Mouse (Mus musculus) kidney, embryonic 16.5 days (tissue): ENCODE results near the gene Gabpb2. TPM values are rescaled to one million over a fixed set of nuclear protein-coding genes. Genes with fewer than 3 reads are reported as not detected.

Experiments
- ATAC-seq: fragments of 200-750 bp; cut with Nextera tagmentation; 2 replicates; pipeline ENCODE4 v1.8.0; 2017; ENCODE audit warnings: moderate TSS enrichment; ENCODE audit not compliant: low FRiP score, low TSS enrichment
- H3K27ac ChIP-seq: fragments of 300-500 bp; sonication (generic); 2 replicates; pipeline ENCODE4 v1.5.1; 2014; ENCODE audit warnings: low read length
- H3K27me3 ChIP-seq: fragments of 300-500 bp; sonication (generic); 2 replicates; pipeline ENCODE4 v1.6.1; 2014; ENCODE audit warnings: low read length, control low read depth, mixed read lengths; ENCODE audit not compliant: insufficient read depth
- H3K36me3 ChIP-seq: fragments of 300-500 bp; sonication (generic); 2 replicates; pipeline ENCODE4 v1.6.1; 2014; ENCODE audit warnings: low read length, control low read depth, mixed read lengths; ENCODE audit not compliant: insufficient read depth
- H3K4me1 ChIP-seq: fragments of 300-500 bp; sonication (generic); 2 replicates; pipeline ENCODE4 v1.6.1; 2014; ENCODE audit warnings: low read length, control low read depth, mixed read lengths; ENCODE audit not compliant: insufficient read depth
- H3K4me2 ChIP-seq: fragments of 300-500 bp; sonication (generic); replicated peaks from 2 replicates; pipeline ENCODE4 v1.6.1; 2014; ENCODE audit warnings: low read depth, low read length
- H3K4me3 ChIP-seq: fragments of 300-500 bp; sonication (generic); 2 replicates; pipeline ENCODE4 v1.5.1; 2014; ENCODE audit warnings: mild to moderate bottlenecking, low read length
- H3K9ac ChIP-seq: fragments of 300-500 bp; sonication (generic); replicated peaks from 2 replicates; pipeline ENCODE4 v1.6.1; 2014; ENCODE audit warnings: low read length
- H3K9me3 ChIP-seq: fragments of 300-500 bp; sonication (generic); 2 replicates; pipeline ENCODE4 v1.6.1; 2016; ENCODE audit warnings: low read length, control low read depth
- whole genome bisulfite sequencing: fragments of 180-500 bp; shearing (Covaris S2); extraction: QIAGEN DNeasy Blood & Tissue Kit; methylation state at CpG from one replicate; pipeline ENCODE4 v1.1.7; 2014; 5-methylcytosine and 5-hydroxymethylcytosine counted together
- polyA plus RNA-seq: library from polyadenylated mRNA; unstranded; fragments of >200 nt; fragmentation: Nextera tagmentation; extraction: Ambion mirVana; gene quantifications from 2 replicates; pipeline ENCODE4 v1.2.1, GENCODE M21; 2015

Gabpb2 gene
- polyA plus RNA-seq, 1 experiment from 2014 or later, result 8.8 TPM

DNA sequence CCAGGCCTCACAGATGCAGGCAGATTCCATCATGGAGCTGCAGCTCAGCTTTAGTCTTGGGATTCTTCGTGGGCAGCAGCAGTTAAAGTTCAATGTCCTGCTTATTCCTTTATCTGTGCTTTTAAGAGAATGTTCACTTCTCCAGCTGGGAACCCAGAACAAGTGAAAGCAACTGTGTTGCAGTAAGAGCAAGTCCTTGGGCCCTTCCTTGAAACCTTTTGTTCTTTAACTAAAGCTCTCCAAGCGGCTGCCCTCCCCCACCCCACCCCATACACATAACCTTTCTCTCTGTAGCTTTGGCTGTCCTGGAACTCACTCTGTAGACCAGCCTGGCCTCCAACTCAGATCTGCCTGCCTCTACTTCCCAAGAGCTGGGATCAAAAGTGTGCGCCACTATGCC lies 41.2 kb downstream of the Gabpb2 start:
- WGBS, result 75% methylated on average over 3 of the region's 3 CpGs
- no peak overlapping the region for H3K4me3 ChIP-seq
- H3K27me3 ChIP-seq, result peaks cover 20% of the 10 kb centered on the region
- no peak overlapping the region for H3K4me2 ChIP-seq
- H3K9me3 ChIP-seq, result no peaks in the 10 kb centered on the region
- H3K4me1 ChIP-seq, result peaks cover 13% of the 10 kb centered on the region; the same call in 1 of the 2 replicates
- no peak for ATAC-seq
- H3K9ac ChIP-seq, result no peak overlapping the region
- 0 out of 2 replicates have a peak, but pooled peaks cover 6% of the 10 kb centered on the region for H3K36me3 ChIP-seq
- no peak overlapping the region for H3K27ac ChIP-seq

DNA sequence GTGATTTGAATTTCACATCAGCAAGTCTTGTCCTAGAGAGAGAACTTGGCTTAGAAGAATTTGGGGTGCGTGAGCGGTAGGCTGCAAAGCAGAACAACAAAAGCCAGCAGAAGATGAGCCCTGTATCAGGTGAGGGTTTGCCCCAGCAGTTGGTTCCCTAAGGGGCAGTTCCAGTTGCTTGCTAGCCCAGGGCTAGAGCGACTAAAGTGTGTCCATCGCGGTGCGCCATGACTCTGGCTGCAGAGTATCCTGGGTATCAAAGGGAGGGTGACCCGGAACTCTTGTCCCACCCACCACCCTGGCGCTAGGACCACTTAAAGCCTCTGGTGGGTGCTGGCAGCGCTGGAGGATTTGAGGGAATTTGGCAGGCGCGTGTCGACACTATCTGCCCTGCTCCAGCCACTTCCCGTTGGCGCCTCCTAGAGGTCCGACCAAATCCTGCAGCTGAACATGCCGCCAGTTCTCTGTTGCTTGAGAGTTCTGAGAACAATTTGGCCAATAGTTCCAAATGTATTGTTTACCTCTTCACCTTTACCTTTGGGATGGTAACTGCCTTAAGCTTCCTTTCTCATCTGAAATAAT lies 43.6 kb downstream of the Gabpb2 start:
- H3K27ac ChIP-seq, result no peak overlapping the region
- peak overlapping the region; percentile 76 for H3K4me2 ChIP-seq
- H3K4me1 ChIP-seq, result peaks cover 13% of the 10 kb centered on the region; the same call in 1 of the 2 replicates
- H3K9me3 ChIP-seq, result no peaks in the 10 kb centered on the region
- WGBS, result 3% methylated on average over 16 of the region's 16 CpGs
- ATAC-seq, result peak; percentile 73
- H3K9ac ChIP-seq, result peak overlapping the region; percentile 64
- peaks cover 27% of the 10 kb centered on the region for H3K36me3 ChIP-seq
- H3K4me3 ChIP-seq, result peak overlapping the region; percentile 50
- H3K27me3 ChIP-seq, result peaks cover 25% of the 10 kb centered on the region

DNA sequence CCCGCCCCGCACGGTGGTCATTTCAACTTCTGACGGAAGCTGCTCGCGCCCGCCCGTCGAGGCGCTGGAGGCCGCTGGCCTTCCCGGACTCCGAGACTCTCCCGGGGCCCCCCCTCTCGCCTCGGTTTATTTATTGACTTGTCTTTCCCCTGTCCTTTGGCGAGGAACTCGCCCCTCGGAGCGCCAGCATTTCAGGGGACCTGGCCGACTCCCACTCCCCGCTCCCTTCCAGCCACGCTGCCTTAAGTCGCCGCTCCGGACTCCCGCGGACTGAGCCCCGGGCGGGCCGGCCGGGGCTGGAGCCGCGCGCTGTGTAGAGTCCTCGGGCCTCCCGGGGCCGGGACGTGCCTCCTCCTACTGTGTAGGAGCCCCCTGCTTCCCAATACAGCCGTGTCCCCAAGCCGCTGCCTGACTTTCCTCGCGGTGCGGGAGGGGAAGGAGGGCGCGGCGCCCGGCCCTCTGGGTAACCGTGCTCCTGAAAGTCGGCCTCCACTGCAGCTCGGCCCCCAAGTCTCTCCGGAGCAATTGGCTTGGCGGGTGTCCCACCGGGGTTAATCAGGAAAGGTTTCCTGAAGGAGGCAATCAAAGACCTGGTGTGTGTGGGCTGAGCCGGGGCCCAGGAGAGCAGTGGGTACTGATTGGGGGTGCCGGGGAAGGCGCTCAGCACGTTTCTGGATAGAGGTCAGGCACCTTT lies 44.3 kb downstream of the Gabpb2 start:
- Histone ChIP-seq H3K27ac (no peak overlapping the region), H3K4me2 (peak overlapping the region; percentile 76), H3K4me3 (peak overlapping the region; percentile 50), H3K27me3 (peaks cover 25% of the 10 kb centered on the region), H3K36me3 (peaks cover 27% of the 10 kb centered on the region), H3K9me3 (no peaks in the 10 kb centered on the region), H3K9ac (peak overlapping the region; percentile 64), H3K4me1 (peaks cover 13% of the 10 kb centered on the region; the same call in 1 of the 2 replicates)
- ATAC-seq, result peak; percentile 59
- WGBS, result 3% methylated on average over 58 of the region's 58 CpGs

DNA sequence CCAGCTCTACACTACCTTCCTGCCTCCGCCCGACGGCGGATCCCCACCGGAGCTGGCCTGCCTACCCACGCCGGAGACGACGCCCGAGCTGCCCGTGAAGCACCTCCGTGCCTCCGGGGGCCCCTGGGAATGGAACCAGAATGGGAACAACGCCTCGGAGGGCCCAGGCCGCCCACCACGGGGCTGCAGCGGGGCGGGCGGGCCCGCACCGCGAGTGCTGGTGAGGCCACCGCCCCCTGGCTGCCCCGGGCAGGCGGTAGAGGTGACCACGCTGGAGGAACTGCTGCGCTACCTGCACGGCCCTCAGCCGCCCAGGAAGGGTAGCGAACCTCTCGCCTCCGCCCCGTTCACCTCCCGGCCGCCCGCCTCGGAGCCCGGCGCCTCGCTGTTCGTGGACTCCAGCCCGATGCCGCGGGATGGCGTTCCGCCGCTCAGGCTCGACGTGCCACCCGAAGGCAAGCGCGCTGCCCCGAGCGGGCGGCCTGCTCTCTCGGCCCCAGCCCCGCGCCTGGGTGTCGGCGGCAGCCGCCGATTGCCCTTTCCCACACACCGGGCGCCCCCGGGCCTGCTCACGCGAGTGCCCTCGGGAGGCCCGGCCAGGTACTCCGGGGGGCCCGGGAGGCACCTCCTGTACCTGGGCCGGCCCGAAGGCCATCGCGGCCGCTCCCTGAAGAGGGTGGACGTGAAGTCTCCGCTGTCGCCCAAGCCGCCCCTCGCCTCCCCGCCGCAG lies 45.0 kb downstream of the Gabpb2 start:
- Histone ChIP-seq H3K9ac (peak overlapping the region; percentile 64; the same call in 1 of the 2 replicates), H3K4me3 (peak overlapping the region; percentile 50), H3K9me3 (no peaks in the 10 kb centered on the region), H3K27me3 (peaks cover 25% of the 10 kb centered on the region), H3K4me1 (peaks cover 13% of the 10 kb centered on the region; the same call in 1 of the 2 replicates), H3K27ac (no peak overlapping the region), H3K4me2 (peak overlapping the region; percentile 76), H3K36me3 (peaks cover 27% of the 10 kb centered on the region)
- 24% methylated on average over 70 of the region's 84 CpGs for WGBS
- no peak for ATAC-seq

DNA sequence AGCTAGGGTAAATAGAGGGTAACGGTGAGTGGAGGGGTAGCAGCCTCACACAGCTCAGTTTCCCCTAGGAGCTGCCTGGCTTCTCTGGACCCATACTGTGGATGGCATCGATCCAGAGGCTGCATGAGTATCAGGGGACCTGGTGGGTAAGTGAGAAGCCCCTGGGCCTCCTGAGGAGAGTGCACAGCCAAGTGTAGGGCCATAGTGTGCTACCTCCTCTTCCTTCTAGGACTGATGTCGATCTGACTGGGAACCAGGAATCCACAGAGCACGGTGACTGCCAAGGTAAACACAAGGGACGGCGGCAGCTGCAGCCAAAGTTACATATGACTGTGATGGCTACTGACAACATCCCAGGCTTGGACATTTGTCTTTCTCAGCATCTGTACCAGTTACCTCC lies 46.6 kb downstream of the Gabpb2 start:
- Histone ChIP-seq H3K9me3 (no peaks in the 10 kb centered on the region), H3K36me3 (peaks cover 33% of the 10 kb centered on the region), H3K27me3 (peaks cover 25% of the 10 kb centered on the region), H3K27ac (no peak overlapping the region), H3K4me2 (no peak overlapping the region), H3K4me3 (no peak overlapping the region), H3K4me1 (peaks cover 13% of the 10 kb centered on the region; the same call in 1 of the 2 replicates), H3K9ac (no peak overlapping the region)
- WGBS, result 67% methylated on average over 6 of the region's 6 CpGs
- ATAC-seq, result no peak

DNA sequence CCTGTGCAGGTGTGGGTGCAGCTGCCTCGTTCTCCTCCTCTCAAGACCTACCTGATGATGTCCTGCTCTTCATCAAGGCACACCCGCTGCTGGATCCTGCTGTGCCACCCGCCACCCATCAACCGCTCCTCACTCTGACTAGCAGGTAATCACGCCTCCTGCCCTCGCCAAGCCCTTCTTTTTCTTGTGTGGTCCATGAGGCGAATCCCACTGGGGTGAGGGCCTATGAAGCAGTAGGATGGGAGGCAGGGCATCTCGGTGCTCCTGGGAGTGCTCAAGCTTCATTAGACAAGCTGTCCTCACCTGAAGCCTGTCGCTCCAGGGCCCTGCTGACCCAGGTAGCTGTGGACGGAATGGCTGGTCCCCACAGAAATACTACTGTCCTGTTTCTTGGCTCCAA lies 47.7 kb downstream of the Gabpb2 start:
- Histone ChIP-seq H3K9ac (no peak overlapping the region), H3K36me3 (peaks cover 33% of the 10 kb centered on the region), H3K4me1 (peaks cover 13% of the 10 kb centered on the region; the same call in 1 of the 2 replicates), H3K4me2 (no peak overlapping the region), H3K9me3 (no peaks in the 10 kb centered on the region), H3K27me3 (peaks cover 25% of the 10 kb centered on the region), H3K27ac (no peak overlapping the region), H3K4me3 (no peak overlapping the region)
- ATAC-seq, result no peak
- 93% methylated on average over 10 of the region's 10 CpGs for WGBS

DNA sequence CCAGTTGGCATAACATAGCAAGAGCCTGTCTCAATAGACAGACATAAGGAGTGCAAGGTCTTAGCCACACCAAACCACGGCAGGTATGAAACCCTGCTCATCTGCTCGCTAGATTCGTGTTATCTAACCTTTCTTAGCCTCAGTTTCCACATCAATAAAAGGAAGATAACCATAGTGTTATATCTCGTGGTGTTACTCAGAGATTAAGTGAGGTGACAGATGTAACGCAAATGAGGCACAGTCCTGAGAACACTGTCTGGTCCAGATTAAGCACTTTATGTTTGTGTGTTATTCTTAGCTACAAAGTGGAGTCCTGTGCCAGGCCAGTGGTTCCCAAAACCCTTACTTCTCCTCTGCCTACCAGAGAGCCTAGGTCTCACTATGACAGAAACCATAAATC lies 52.9 kb downstream of the Gabpb2 start:
- no peak for ATAC-seq
- peaks cover 12% of the 10 kb centered on the region; the same call in 1 of the 2 replicates for H3K36me3 ChIP-seq
- H3K27me3 ChIP-seq, result peaks cover under 1% of the 10 kb centered on the region; the same call in 1 of the 2 replicates
- no peak overlapping the region for H3K4me3 ChIP-seq
- H3K4me1 ChIP-seq, result peaks cover 18% of the 10 kb centered on the region
- no peak overlapping the region for H3K9ac ChIP-seq
- no peaks in the 10 kb centered on the region for H3K9me3 ChIP-seq
- H3K27ac ChIP-seq, result no peak overlapping the region
- no peak overlapping the region for H3K4me2 ChIP-seq
- WGBS, result 81% methylated on average over 5 of the region's 5 CpGs

DNA sequence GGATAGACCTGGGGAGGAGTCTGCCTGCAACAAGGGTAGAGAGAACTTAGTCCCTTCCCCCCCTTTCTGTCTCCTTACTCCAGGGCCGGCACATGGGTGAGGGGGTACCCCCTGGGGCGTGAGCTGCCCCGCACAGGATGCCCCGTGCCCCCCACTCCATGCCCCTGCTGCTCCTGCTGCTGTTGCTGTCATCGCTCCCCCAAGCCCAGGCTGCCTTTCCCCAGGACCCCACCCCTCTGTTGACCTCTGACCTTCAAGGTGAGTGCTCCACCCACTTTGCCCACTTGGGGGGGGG lies 53.5 kb downstream of the Gabpb2 start:
- no peaks in the 10 kb centered on the region for H3K27me3 ChIP-seq
- H3K9ac ChIP-seq, result no peak overlapping the region
- H3K36me3 ChIP-seq, result peaks cover 6% of the 10 kb centered on the region; the same call in 1 of the 2 replicates
- no peak overlapping the region for H3K27ac ChIP-seq
- H3K4me3 ChIP-seq, result no peak overlapping the region
- no peak for ATAC-seq
- H3K4me2 ChIP-seq, result no peak overlapping the region
- WGBS, result 77% methylated on average over 5 of the region's 5 CpGs
- peaks cover 23% of the 10 kb centered on the region for H3K4me1 ChIP-seq
- H3K9me3 ChIP-seq, result no peaks in the 10 kb centered on the region

DNA sequence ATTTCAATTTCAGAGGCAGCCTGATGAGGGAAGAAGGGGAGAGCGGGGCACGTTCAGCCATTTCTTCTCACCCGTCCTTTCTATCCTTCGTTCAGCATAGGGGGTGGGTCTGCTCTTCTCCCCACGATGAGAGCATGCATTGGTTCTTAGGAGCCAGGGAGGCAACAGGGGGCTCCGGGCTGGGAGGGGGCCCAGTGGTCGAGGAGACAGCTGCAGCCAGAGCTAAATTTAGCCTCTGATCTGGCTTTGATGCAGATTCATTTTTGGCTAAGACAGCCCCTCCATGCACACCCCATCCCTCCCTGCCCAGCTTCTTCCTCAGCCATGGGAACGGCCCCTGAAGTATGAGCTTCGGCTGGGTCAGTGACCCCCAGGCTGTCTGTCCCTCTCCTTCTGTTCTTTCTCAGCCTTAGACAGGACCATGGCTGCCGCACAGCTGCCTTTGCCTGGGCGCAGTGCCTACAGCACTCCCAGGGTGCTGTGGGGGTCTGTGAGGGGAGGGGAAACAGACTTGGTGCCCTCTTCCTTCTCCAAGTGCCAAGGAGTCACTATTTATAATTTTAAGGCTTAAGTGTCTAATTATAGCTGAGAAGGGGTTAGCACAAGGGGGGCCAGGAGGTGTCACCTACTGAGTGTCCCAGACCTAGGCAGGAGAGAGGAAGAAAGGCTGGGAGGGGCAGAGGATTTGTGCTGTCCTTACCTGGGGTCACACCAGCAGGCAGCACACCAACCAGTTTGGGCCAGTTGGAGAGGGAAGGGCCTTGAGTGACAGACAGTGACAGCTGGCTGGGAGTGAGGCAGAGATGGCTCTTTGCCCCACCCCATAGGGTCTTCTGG lies 54.1 kb downstream of the Gabpb2 start:
- no peak for ATAC-seq
- Histone ChIP-seq H3K9ac (no peak overlapping the region), H3K27ac (no peak overlapping the region), H3K4me1 (peaks cover 23% of the 10 kb centered on the region), H3K36me3 (peaks cover 6% of the 10 kb centered on the region; the same call in 1 of the 2 replicates), H3K27me3 (no peaks in the 10 kb centered on the region), H3K4me2 (no peak overlapping the region), H3K4me3 (no peak overlapping the region), H3K9me3 (no peaks in the 10 kb centered on the region)
- WGBS, result 62% methylated on average over 11 of the region's 11 CpGs
